Mouse (Mus musculus) MEL (cell line): Measurements from ENCODE around the gene Foxo3. TPM values are rescaled to one million over a fixed set of nuclear protein-coding genes. Genes with fewer than 3 reads are reported as not detected.

Source experiments
- DNase-seq: peaks from one replicate; pipeline ENCODE4 v3.0.0; 2011; ENCODE audit warnings: low read depth, low spot score
- H3K27ac ChIP-seq: 2 replicates; pipeline ENCODE4 v1.5.1; 2012; ENCODE audit warnings: low read depth, mild to moderate bottlenecking, control low read depth, low read length, moderate library complexity; ENCODE audit not compliant: control insufficient read depth
- H3K27me3 ChIP-seq, 2 experiments: fragments of 150-350 bp in 1 of 2; sonication (generic) in 1 of 2; 2 replicates each; pipeline ENCODE4 v1.6.1; 2012; ENCODE audit warnings: low read length in 2 of 2, mild to moderate bottlenecking in 2 of 2, improper control_type of control experiment in 1 of 2, moderate library complexity in 1 of 2; ENCODE audit not compliant: insufficient read depth in 2 of 2, control insufficient read depth in 1 of 2
- H3K36me3 ChIP-seq, 2 experiments: 2 replicates each; pipeline ENCODE4 v1.6.1; 2012 to 2014; ENCODE audit warnings: low read length in 2 of 2, improper control_type of control experiment in 1 of 2, inconsistent platforms in 1 of 2, mild to moderate bottlenecking in 1 of 2; ENCODE audit not compliant: insufficient read depth in 2 of 2, control insufficient read depth in 1 of 2
- H3K4me1 ChIP-seq, 2 experiments: fragments of 150-350 bp in 1 of 2; sonication (generic) in 1 of 2; 2 replicates each; pipeline ENCODE4 v1.6.1; 2012; ENCODE audit warnings: low read length in 2 of 2, improper control_type of control experiment in 1 of 2, mild to moderate bottlenecking in 1 of 2; ENCODE audit not compliant: insufficient read depth in 2 of 2, control insufficient read depth in 1 of 2
- H3K4me3 ChIP-seq, 2 experiments: fragments of 150-350 bp in 1 of 2; sonication (generic) in 1 of 2; 2 replicates each; pipeline ENCODE4 v1.5.1; 2012; ENCODE audit warnings: low read depth in 2 of 2, low read length in 2 of 2, mild to moderate bottlenecking in 2 of 2, moderate library complexity in 2 of 2, control low read depth in 1 of 2, improper control_type of control experiment in 1 of 2; ENCODE audit not compliant: control insufficient read depth in 1 of 2, insufficient read depth in 1 of 2
- H3K79me2 ChIP-seq: 2 replicates; pipeline ENCODE4 v1.6.1; 2012; ENCODE audit warnings: mild to moderate bottlenecking, low read length, moderate library complexity; ENCODE audit not compliant: control insufficient read depth, poor library complexity, insufficient read depth
- H3K9ac ChIP-seq: 2 replicates; pipeline ENCODE4 v1.6.1; 2012; ENCODE audit warnings: low read depth, mild to moderate bottlenecking, control low read depth, low read length, moderate library complexity; ENCODE audit not compliant: control insufficient read depth, poor library complexity, severe bottlenecking
- H3K9me3 ChIP-seq: fragments of 150-350 bp; sonication (generic); replicated peaks from 2 replicates; pipeline ENCODE4 v1.6.1; 2012; ENCODE audit warnings: mild to moderate bottlenecking, low read length, improper control_type of control experiment, moderate library complexity; ENCODE audit not compliant: insufficient read depth
- CHD1 ChIP-seq: IDR thresholded peaks from 2 replicates; pipeline ENCODE4 v1.6.1; 2012; ENCODE audit warnings: low read depth, mild to moderate bottlenecking, inconsistent platforms, low read length, improper control_type of control experiment
- ELF1 ChIP-seq: IDR thresholded peaks from 2 replicates; pipeline ENCODE4 v1.6.1; 2014; ENCODE audit warnings: low read depth, mild to moderate bottlenecking, inconsistent platforms, low read length, improper control_type of control experiment, moderate library complexity
- GATA1 ChIP-seq: IDR thresholded peaks from 2 replicates; pipeline ENCODE4 v1.6.1; 2011; ENCODE audit warnings: low read depth, low read length, improper control_type of control experiment
- KAT2A ChIP-seq: conservative IDR thresholded peaks from 2 replicates; pipeline ENCODE4 v1.6.1; 2012; ENCODE audit warnings: low read depth, low read length, improper control_type of control experiment, inconsistent platforms
- MAFK ChIP-seq: IDR thresholded peaks from 2 replicates; pipeline ENCODE4 v1.6.1; 2011; ENCODE audit warnings: low read depth, mild to moderate bottlenecking, low read length, improper control_type of control experiment, borderline replicate concordance
- MAX ChIP-seq: IDR thresholded peaks from 2 replicates; pipeline ENCODE4 v1.6.1; 2011; ENCODE audit warnings: low read length, improper control_type of control experiment
- MAZ ChIP-seq: IDR thresholded peaks from 2 replicates; pipeline ENCODE4 v1.6.1; 2012; ENCODE audit warnings: low read depth, mild to moderate bottlenecking, inconsistent platforms, low read length, improper control_type of control experiment
- MEF2A ChIP-seq: IDR thresholded peaks from 2 replicates; pipeline ENCODE4 v1.6.1; 2014; ENCODE audit warnings: low read depth, mild to moderate bottlenecking, inconsistent platforms, low read length, improper control_type of control experiment; ENCODE audit not compliant: poor library complexity, insufficient replicate concordance, severe bottlenecking; ENCODE audit errors: extremely low read depth
- MXI1 ChIP-seq: IDR thresholded peaks from 2 replicates; pipeline ENCODE4 v1.6.1; 2011; ENCODE audit warnings: mild to moderate bottlenecking, low read depth, low read length, improper control_type of control experiment
- MYC ChIP-seq: IDR thresholded peaks from 2 replicates; pipeline ENCODE4 v1.6.1; 2011; ENCODE audit warnings: low read depth, mild to moderate bottlenecking, low read length, improper control_type of control experiment, moderate library complexity
- NELFE ChIP-seq: IDR thresholded peaks from 2 replicates; pipeline ENCODE4 v1.6.1; 2011; ENCODE audit warnings: low read depth, low read length, improper control_type of control experiment
- NRF1 ChIP-seq: IDR thresholded peaks from 2 replicates; pipeline ENCODE4 v1.6.1; 2014; ENCODE audit warnings: low read depth, mild to moderate bottlenecking, inconsistent platforms, low read length, improper control_type of control experiment, moderate library complexity; ENCODE audit not compliant: poor library complexity, insufficient read depth, severe bottlenecking
- POLR2A ChIP-seq, 2 experiments: IDR thresholded peaks; 2 replicates each; pipeline ENCODE4 v1.6.1; 2011 to 2012; ENCODE audit warnings: low read length in 2 of 2, mild to moderate bottlenecking in 2 of 2, control low read depth in 1 of 2, improper control_type of control experiment in 1 of 2, low read depth in 1 of 2, moderate library complexity in 1 of 2; ENCODE audit not compliant: control insufficient read depth in 1 of 2, insufficient read depth in 1 of 2, poor library complexity in 1 of 2
- POLR2AphosphoS2 ChIP-seq: IDR thresholded peaks from 2 replicates; pipeline ENCODE4 v1.6.1; 2011; ENCODE audit warnings: low read length, improper control_type of control experiment
- RCOR1 ChIP-seq: IDR thresholded peaks from 2 replicates; pipeline ENCODE4 v1.6.1; 2012; ENCODE audit warnings: low read depth, mild to moderate bottlenecking, inconsistent platforms, low read length, improper control_type of control experiment
- SMC3 ChIP-seq: IDR thresholded peaks from 2 replicates; pipeline ENCODE4 v1.6.1; 2011; ENCODE audit warnings: low read depth, low read length, improper control_type of control experiment
- TAL1 ChIP-seq: IDR thresholded peaks from 2 replicates; pipeline ENCODE4 v1.6.1; 2012; ENCODE audit warnings: mild to moderate bottlenecking, inconsistent platforms, low read length, moderate library complexity, mixed read lengths
- TBP ChIP-seq: IDR thresholded peaks from 2 replicates; pipeline ENCODE4 v1.8.0; 2011; ENCODE audit warnings: low read depth, low read length, improper control_type of control experiment
- TCF12 ChIP-seq: IDR thresholded peaks from 2 replicates; pipeline ENCODE4 v1.6.1; 2014; ENCODE audit warnings: low read depth, mild to moderate bottlenecking, inconsistent platforms, low read length, improper control_type of control experiment, moderate library complexity
- UBTF ChIP-seq: IDR thresholded peaks from 2 replicates; pipeline ENCODE4 v1.6.1; 2012; ENCODE audit warnings: low read depth, mild to moderate bottlenecking, inconsistent platforms, low read length, improper control_type of control experiment, moderate library complexity, borderline replicate concordance; ENCODE audit not compliant: insufficient read depth
- USF1 ChIP-seq: IDR thresholded peaks from 2 replicates; pipeline ENCODE4 v1.6.1; 2014; ENCODE audit warnings: low read depth, mild to moderate bottlenecking, inconsistent platforms, low read length, improper control_type of control experiment, moderate library complexity
- USF2 ChIP-seq, 2 experiments: IDR thresholded peaks; 2 replicates each; pipeline ENCODE4 v1.6.1; 2011 to 2012; ENCODE audit warnings: improper control_type of control experiment in 2 of 2, low read length in 2 of 2, borderline replicate concordance in 1 of 2, inconsistent platforms in 1 of 2, low read depth in 1 of 2, mild to moderate bottlenecking in 1 of 2; ENCODE audit not compliant: insufficient read depth in 1 of 2
- ZC3H11A ChIP-seq: IDR thresholded peaks from 2 replicates; pipeline ENCODE4 v1.6.1; 2012; ENCODE audit warnings: low read depth, mild to moderate bottlenecking, inconsistent platforms, low read length, improper control_type of control experiment
- ZMIZ1 ChIP-seq: IDR thresholded peaks from 2 replicates; pipeline ENCODE4 v1.6.1; 2012; ENCODE audit warnings: low read depth, mild to moderate bottlenecking, inconsistent platforms, low read length, improper control_type of control experiment, moderate library complexity
- ZNF384 ChIP-seq: IDR thresholded peaks from 2 replicates; pipeline ENCODE4 v1.6.1; 2012; ENCODE audit warnings: low read depth, mild to moderate bottlenecking, inconsistent platforms, low read length, improper control_type of control experiment
- polyA plus RNA-seq, 2 experiments: library from polyadenylated mRNA; stranded (reverse) in 1 of 2; unstranded in 1 of 2; fragments of >175 nt in 1 of 2; fragments of >200 nt in 1 of 2; gene quantifications; 2 replicates each; pipeline versions ENCODE4 v1.2.1 to v1.2.4; 2012; ENCODE audit warnings: low replicate concordance in 2 of 2, low read depth in 1 of 2; ENCODE audit not compliant: insufficient read length in 2 of 2, insufficient read depth in 1 of 2, missing spikeins in 1 of 2
- total RNA-seq: library from RNA; depleted of rRNA; stranded (reverse); fragments of 300-350 nt; gene quantifications from 2 replicates; pipeline ENCODE4 v1.2.3, GENCODE M21; 2012

The Foxo3 gene
- total and polyA plus RNA-seq, 3 experiments: 21.0 to 103 (median 27.2) TPM

GRCm38 (mm10) chr10:42241775-42242174 is 34.8 kb downstream of the Foxo3 start:
- H3K9ac ChIP-seq: no peak overlapping the region

GRCm38 (mm10) chr10:42239810-42240111 is 36.8 kb downstream of the Foxo3 start:
- DNase-seq: no peak
- Histone ChIP-seq H3K4me1 (peaks cover 4 to 11% of the 10 kb centered on the region in 2 experiments; a peak in 3 of 4 replicates), H3K9ac (no peak overlapping the region), H3K27ac (no peak overlapping the region), H3K27me3 (no peaks in the 10 kb centered on the region), H3K79me2 (peaks cover 27% of the 10 kb centered on the region), H3K9me3 (no peaks in the 10 kb centered on the region), H3K4me3 (no peak overlapping the region), H3K36me3 (peaks cover 8 to 14% of the 10 kb centered on the region in 2 experiments)
- TF ChIP-seq ZMIZ1 (no peak), CHD1 (no peak), MXI1 (no peak), MYC (no peak), GATA1 (no peak), ZC3H11A (no peak), MAFK (no peak), ZNF384 (no peak), RCOR1 (no peak), TBP (no peak), POLR2A (IDR thresholded peaks at IDR 0.05; ENCODE audit: control insufficient read depth in 1 of 2, insufficient read depth in 1 of 2, low read depth in 1 of 2, low read length in 2 of 2, poor library complexity in 1 of 2) (no peak), USF2 (IDR thresholded peaks at IDR 0.05; ENCODE audit: borderline replicate concordance in 1 of 2, insufficient read depth in 1 of 2, low read depth in 1 of 2, low read length in 2 of 2) (no peak), TAL1 (no peak), MAZ (no peak), TCF12 (no peak), USF1 (no peak), NELFE (no peak), POLR2AphosphoS2 (no peak), ELF1 (no peak), MEF2A (no peak)

More at GRCm38 (mm10) chr10:42241775-42242174, 34.8 kb downstream of the Foxo3 start:
- H3K79me2 ChIP-seq: peaks cover 23% of the 10 kb centered on the region
- H3K9me3 ChIP-seq: no peaks in the 10 kb centered on the region
- peaks cover 3 to 34% of the 10 kb centered on the region in 2 experiments; a peak in 3 of 4 replicates for H3K36me3 ChIP-seq
- no peaks in the 10 kb centered on the region for H3K27me3 ChIP-seq
- H3K27ac ChIP-seq: no peak overlapping the region
- DNase-seq: no peak
- peaks cover 13 to 29% of the 10 kb centered on the region in 2 experiments for H3K4me1 ChIP-seq
- TF ChIP-seq KAT2A (no peak), MAX (no peak), SMC3 (no peak), NRF1 (no peak), UBTF (no peak), ELF1 (no peak), TCF12 (no peak), CHD1 (no peak)
- H3K4me3 ChIP-seq: no peak overlapping the region
